Mouse (Mus musculus) neutrophil, adult 59 days (primary cell): ENCODE measurements around the gene Rapsn. TPM values are rescaled to one million over a fixed set of nuclear protein-coding genes. Genes with fewer than 3 reads are reported as not detected.

Source experiments
- total RNA-seq, 2 experiments: library from RNA; stranded (reverse); gene quantifications; 1 replicate in 1 of 2; 2 replicates in 1 of 2; pipeline ENCODE4 v1.2.4; 2023

Rapsn gene
- under 1 TPM in 1 of 2 experiments, not detected in 1; 0.60 TPM for total RNA-seq

GRCm38 (mm10) chr2:91035385-91035784, at the start of gene Rapsn:
Gene Rapsn, plus strand, starts transcription at chr2:91035620.

GRCm38 (mm10) chr2:91053934-91054382, 18.5 kb downstream of the Rapsn start, which contains the start of gene Psmc3:
Gene Psmc3, plus strand, starts transcription at chr2:91054009.

GRCm38 (mm10) chr2:91070076-91070800, 34.8 kb downstream of the Rapsn start, which contains the start of gene Slc39a13:
Gene Slc39a13, minus strand, starts transcription at chr2:91070417.

GRCm38 (mm10) chr2:91081775-91082695, 46.6 kb downstream of the Rapsn start, which contains the start of gene Spi1:
Gene Spi1, plus strand, starts transcription at chr2:91082390.

Other genes with a start within 250 kb of the Rapsn start
- 10 to 100 TPM; 51.9 to 62.9 TPM for gene Mtch2, start 188.5 kb upstream of the Rapsn start, total RNA-seq
- gene C1qtnf4, start 149.8 kb upstream of the Rapsn start, total RNA-seq: not detected
- gene Kbtbd4, start 130.9 kb upstream of the Rapsn start, total RNA-seq: 10 to 100 TPM; 16.0 to 16.9 TPM
- 10 to 100 TPM; 48.7 to 55.4 TPM for gene Ndufs3, start 130.8 kb upstream of the Rapsn start, total RNA-seq
- 10 to 100 TPM; 41.7 to 44.3 TPM for gene Celf1, start 95.2 kb upstream of the Rapsn start, total RNA-seq
- gene Psmc3, start 18.4 kb downstream of the Rapsn start, total RNA-seq: 100 to 1,000 TPM; 113 TPM
- gene Slc39a13, start 34.8 kb downstream of the Rapsn start, total RNA-seq: 10 to 100 TPM; 14.1 to 14.2 TPM
- 100 to 1,000 TPM; 498 to 504 TPM for gene Spi1, start 46.8 kb downstream of the Rapsn start, total RNA-seq
- gene Mybpc3, start 82.5 kb downstream of the Rapsn start, total RNA-seq: 1 to 10 TPM; 1.2 to 1.6 TPM
- 10 to 100 TPM; 62.1 to 63.9 TPM for gene Madd, start 148.2 kb downstream of the Rapsn start, total RNA-seq
- 1 to 10 TPM in 1 of 2 experiments, under 1 TPM in 1; 0.56 to 1.7 TPM for gene Nr1h3, start 167.2 kb downstream of the Rapsn start, total RNA-seq
- 10 to 100 TPM in 1 of 2 experiments, 1 to 10 TPM in 1; 9.8 to 11.1 TPM for gene Acp2, start 167.3 kb downstream of the Rapsn start, total RNA-seq
- 1 to 10 TPM; 8.1 to 9.2 TPM for gene Ddb2, start 201.4 kb downstream of the Rapsn start, total RNA-seq
- not detected for gene Pacsin3, start 220.3 kb downstream of the Rapsn start, total RNA-seq
- 10 to 100 TPM; 82.1 to 94.3 TPM for gene Arfgap2, start 229.4 kb downstream of the Rapsn start, total RNA-seq